Mouse (Mus musculus): ENCODE data around the gene Map2k5.

Gene Map2k5

DNA sequence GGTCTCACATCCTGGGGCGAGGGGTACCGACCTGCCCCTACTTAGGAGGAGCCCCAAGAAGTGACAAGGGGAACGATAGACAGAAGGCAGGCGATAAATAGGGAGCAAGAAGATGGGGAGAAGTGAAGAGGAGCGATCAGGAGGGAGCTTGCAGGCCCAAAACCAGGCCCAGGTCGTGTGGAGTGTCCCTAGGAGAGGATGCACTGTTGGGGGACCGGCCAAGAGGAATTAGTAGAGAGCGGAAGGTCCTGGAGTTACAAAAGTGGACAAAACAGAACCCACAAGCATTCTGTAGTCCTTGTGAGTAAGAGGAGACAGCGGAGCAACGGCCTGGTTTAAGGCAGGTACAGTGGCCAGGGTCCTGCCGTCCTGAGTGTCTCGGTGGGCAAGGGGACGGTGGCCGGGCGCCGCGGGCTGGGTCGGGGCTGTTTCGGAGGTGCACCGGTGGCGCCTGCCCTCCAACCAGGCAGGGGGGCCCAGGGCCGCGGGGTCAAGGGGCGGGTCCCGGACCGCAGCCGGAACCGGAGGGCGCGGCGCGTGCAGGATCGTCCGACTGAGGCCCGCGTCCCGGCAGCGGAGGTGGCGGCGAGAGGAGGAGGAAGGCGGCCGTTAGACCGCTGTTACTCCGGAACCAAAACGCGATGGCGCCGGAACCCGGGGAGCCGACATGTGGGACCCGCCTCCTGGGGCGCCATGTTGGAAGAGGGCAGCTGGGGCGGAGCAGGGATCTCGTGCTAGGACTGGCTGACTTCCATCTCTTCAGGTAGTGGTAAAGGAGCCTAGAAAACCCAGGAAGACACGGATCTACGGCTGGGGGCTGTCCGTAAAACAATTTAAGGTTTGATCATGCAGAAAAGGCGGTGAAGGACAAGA is at the start of gene Map2k5:
Gene Map2k5 (minus strand): TSS at position 633 of the 873 bp plus-strand sequence.
- DNase-seq (ENCODE audit: inconsistent age in 2 of 2, low spot score in 1 of 2), result peak; percentile 93 to 98

DNA sequence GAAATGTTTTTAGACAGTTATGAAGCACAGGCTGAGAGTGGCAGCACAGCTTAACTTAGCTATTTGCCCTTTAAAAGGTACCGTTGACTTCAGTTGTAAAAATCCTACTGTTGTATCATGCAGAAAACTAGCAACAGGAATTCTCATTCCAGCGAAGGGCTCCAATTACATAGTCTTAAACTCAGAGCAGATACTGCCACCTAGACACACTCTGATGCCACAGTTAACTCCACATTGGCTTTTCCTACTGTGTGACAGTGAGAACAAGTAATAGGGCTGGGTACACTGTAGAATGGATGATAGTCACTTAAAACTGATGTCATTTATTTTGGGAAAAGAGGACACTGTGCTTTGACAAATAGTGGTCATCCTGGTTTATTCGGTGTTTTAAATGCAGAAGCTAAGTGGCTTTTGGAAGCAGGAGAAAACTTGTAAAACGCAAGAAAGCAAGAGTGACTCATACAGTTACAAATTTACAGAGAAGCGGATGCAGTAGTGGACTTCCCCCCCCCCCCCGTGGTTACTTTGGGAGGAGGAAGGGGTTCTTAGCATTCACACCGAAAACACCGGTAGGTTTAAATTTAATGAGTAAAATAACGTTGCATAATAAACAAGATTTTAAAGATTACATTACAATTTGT is 43.5 kb upstream of the Map2k5 start:
- DNase-seq (ENCODE audit: inconsistent age in 2 of 2, low spot score in 1 of 2), result no peak

- DNase-seq (ENCODE audit: inconsistent age in 2 of 2, low spot score in 1 of 2), result no peak
These were observed 42.7 kb upstream of the Map2k5 start for GRCm38 (mm10) chr9:63420396-63420795.

- DNase-seq (ENCODE audit: inconsistent age in 2 of 2, low spot score in 1 of 2), result no peak
These were observed 22.5 kb upstream of the Map2k5 start for GRCm38 (mm10) chr9:63400176-63400575.

- DNase-seq (ENCODE audit: inconsistent age in 2 of 2, low spot score in 1 of 2), result no peak
These were observed 21.7 kb upstream of the Map2k5 start for GRCm38 (mm10) chr9:63399463-63399815.

- DNase-seq (ENCODE audit: inconsistent age in 2 of 2, low spot score in 1 of 2), result peak; percentile 98 to 99
These were observed 21.1 kb upstream of the Map2k5 start, which contains the start of gene 2300009A05Rik for GRCm38 (mm10) chr9:63398611-63399462. TSS of gene 2300009A05Rik (minus strand) at chr9:63399246.

DNA sequence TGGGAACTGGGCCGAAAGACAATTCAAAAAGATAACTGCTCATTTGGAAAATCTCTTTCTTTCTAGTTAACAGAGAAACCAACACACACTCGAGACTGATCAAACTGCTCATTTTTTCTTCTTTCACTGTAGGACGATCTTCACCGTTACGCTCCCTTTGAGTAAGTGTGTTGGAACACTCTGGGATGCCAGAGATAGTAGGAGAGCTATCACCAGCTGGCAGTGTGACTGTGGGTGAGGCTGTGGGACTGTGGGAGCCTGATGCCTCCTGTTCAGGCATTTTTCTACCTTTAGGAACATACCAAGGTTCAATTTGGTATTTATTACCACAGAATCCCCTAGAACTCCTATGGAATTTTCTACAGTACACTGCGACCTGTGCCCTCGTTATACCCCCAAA is 17.9 kb upstream of the Map2k5 start:
- no peak for DNase-seq (ENCODE audit: inconsistent age in 2 of 2, low spot score in 1 of 2)

GRCm38 (mm10) chr9:63391307-63391706 is 13.6 kb upstream of the Map2k5 start:
- no peak for DNase-seq (ENCODE audit: inconsistent age in 2 of 2, low spot score in 1 of 2)

DNA sequence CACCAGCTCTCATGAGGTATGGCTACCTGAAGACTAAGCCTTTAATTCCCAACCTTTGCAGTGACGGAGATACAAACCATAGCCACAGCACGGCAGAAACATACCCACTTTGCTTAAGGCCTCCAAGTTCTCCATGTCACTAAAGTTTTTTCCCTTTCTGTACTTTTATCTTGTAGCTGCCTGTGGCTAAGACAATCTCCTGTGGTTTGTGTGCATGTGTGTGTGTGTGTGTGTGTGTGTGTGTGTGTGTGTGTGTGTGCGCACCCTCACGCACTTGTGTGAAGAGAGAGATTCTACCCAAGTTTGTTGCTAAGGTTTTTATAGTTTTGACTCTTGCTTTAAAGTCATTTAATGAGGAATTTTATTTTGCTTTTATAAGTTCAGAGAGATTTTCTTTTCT is 5.1 kb upstream of the Map2k5 start:
- DNase-seq (ENCODE audit: inconsistent age in 2 of 2, low spot score in 1 of 2), result no peak

DNA sequence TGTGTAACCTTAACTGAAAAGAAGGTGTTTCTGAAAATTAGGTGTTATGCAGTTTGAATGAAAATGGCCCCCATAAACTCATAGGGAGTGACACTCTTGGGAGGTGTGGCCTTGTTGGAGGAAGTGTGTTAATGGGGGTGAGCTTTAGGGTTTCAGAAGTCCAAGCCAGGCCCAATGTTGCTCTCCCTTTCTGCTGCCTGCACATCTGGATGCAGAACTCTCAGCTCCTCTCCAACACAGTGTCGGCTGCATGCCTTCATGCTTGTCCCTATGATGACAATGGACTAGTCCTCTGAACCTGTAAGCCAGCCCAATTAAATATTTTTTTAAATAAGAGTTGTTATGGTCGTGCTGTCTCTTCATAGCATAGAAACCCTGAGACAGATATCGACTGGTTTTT is 2.6 kb upstream of the Map2k5 start:
- DNase-seq (ENCODE audit: inconsistent age in 2 of 2, low spot score in 1 of 2), result peak in 1 of 2 experiments; percentile 15

GRCm38 (mm10) chr9:63378174-63378573 is 472 bp upstream of the Map2k5 start:
- no peak for DNase-seq (ENCODE audit: inconsistent age in 2 of 2, low spot score in 1 of 2)

DNA sequence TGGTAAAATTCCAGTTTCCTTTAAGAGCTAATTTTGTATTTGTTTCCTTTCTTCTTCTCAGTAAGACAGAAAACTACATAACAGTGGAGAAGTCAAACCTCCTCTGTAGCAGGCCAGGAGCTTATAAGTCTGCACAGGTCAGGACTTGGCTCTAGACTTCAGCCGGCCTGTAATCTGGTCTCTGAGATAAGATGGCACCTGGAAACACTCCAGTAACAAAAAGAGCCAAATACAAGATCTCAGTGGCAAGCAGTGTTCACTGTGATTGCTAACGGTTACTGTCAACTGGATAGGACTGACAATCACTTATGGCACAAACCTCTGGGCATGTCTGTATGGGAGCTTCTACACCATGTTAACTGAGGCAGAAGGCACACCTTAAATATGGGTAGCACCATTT is 4.4 kb downstream of the Map2k5 start:
- DNase-seq (ENCODE audit: inconsistent age in 2 of 2, low spot score in 1 of 2), result peak in 1 of 2 experiments; percentile 17

DNA sequence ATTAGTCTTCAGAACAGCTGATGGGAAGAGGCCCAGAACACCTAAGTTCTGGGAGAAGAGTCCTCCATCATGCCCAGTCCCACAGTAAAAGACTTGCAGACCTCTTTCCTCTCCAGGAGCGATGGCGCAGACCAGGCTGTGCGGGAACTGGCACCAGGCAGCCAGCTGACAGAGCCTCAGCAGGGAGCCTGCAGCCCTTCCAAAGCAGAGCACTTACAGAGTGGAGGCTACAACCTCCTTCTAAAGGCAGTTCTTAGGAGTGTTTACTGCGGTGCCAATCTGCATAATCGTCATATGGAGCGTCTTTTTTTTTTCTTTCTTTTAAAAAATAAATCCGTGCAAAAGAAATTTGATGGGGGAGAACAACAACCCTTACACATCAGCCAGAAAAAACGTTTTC is 5.2 kb downstream of the Map2k5 start:
- peak in 1 of 2 experiments; percentile 20 for DNase-seq (ENCODE audit: inconsistent age in 2 of 2, low spot score in 1 of 2)

DNA sequence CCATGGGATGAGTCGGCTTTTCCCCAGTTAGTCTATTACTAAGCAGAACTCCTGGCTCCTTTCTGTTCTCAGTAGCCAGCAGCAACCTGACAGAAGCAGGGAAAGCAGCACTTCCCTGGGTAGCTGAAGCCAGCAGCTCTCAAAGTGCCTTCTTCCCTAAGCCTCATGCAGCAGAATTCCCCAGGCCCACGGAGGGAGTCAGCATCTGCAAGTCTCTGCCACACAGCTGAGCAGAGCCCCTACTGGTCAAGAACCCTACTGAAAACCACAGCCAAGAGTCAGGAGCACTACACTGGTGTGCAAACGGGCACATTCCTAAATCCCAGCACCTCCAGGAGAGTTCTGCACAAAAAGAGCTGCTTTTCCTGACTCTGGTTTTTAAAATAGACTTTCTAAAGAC is 17.3 kb downstream of the Map2k5 start:
- DNase-seq (ENCODE audit: inconsistent age in 2 of 2, low spot score in 1 of 2), result peak in 1 of 2 experiments; percentile 46

DNA sequence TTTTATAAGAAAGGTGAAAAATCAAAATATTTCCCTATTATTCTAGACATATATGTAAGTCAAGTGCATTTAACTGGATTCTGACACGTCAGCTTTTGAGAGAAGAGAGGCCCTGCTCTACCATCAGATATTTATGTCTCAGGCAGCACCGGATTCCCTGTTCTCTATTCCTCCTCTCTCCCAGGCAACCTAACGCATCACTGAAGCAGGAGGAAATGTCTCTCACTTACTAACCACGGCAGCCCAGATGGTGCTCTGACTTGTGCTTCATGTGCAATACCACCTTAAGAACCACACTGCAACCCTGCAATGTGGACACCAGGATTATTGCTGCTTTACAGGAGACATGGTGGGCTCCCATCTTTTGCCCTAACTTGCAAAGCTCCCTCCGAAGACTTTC is 18.7 kb downstream of the Map2k5 start:
- DNase-seq (ENCODE audit: inconsistent age in 2 of 2, low spot score in 1 of 2), result no peak

- DNase-seq (ENCODE audit: inconsistent age in 2 of 2, low spot score in 1 of 2), result peak in 1 of 2 experiments; percentile 78
These were observed 21.0 kb downstream of the Map2k5 start for GRCm38 (mm10) chr9:63356721-63357120.

- no peak for DNase-seq (ENCODE audit: inconsistent age in 2 of 2, low spot score in 1 of 2)
These were observed 21.4 kb downstream of the Map2k5 start for GRCm38 (mm10) chr9:63356278-63356677.

DNA sequence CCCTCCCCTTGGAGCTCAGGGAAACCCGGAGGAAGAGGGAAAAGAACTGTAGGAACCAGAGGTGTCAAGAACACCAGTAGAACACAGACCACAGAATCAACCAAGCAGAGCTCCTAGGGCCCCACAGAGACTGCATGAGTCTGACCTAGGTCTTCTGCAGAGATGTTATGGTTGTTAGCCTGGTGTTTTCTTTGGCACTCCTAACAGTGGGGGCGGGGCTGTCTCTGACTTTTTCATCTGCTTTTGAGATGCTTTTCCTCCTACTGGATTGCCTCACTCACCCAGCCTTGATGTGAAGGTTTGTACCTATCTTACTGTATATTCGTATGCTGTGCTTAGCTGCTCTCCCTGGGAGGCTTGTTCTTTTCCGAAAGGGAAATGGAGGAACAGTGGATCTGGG is 23.5 kb downstream of the Map2k5 start:
- DNase-seq (ENCODE audit: inconsistent age in 2 of 2, low spot score in 1 of 2), result peak in 1 of 2 experiments; percentile 64

- no peak for DNase-seq (ENCODE audit: inconsistent age in 2 of 2, low spot score in 1 of 2)
These were observed 27.7 kb downstream of the Map2k5 start for GRCm38 (mm10) chr9:63350030-63350429.

DNA sequence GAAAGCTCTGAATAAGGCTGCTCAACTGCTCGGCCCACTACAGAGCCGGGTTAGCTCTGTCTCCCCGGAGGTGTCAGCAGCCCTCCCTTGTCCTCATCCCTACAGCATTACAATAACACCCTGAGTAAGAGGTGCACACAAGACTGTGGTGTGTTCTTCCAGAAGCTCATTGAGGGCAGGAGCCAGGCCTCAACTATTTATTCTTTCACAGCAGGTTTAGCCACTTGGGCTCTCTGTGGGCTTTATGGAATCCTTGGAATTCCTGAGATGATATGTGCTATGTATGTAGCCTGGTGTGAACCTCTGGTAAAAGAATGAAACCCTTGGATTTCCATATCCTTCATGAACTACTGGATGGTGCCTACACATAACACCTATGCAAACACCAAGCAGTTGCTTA is 28.5 kb downstream of the Map2k5 start:
- no peak for DNase-seq (ENCODE audit: inconsistent age in 2 of 2, low spot score in 1 of 2)

GRCm38 (mm10) chr9:63348146-63348545 is 29.6 kb downstream of the Map2k5 start:
- no peak for DNase-seq (ENCODE audit: inconsistent age in 2 of 2, low spot score in 1 of 2)

Measured in adrenal gland, adult (tissue).